Mouse (Mus musculus): ENCODE measurements at regions not wholly inside any gene's neighbourhood (a gene's known extent, or its start where the extent isn't known, plus 50 kb on each side); places are given as distances from the start of the nearest gene placed in this dataset.

- TF ChIP-seq CTCF (IDR thresholded peaks at IDR 0.05; ENCODE audit: low read depth) (no peak), EP300 (IDR thresholded peaks at IDR 0.05; ENCODE audit: low read depth) (no peak)
Measured at GRCm38 (mm10) chr16:93193263-93193662, 367.3 kb upstream of the Runx1 start.
